Mouse (Mus musculus): Measurements from ENCODE around the gene Ugt1a6b.
"Not testable (repeated sequence)": the region's sequence is repeated elsewhere in the genome, so short reads cannot be mapped to it uniquely, and the experiment has no call there.

The Ugt1a6b gene

GRCm38 (mm10) chr1:88199996-88200395 lies 96.9 kb downstream of the Ugt1a6b start:
- no peak for DNase-seq (ENCODE audit: low spot score)

DNA sequence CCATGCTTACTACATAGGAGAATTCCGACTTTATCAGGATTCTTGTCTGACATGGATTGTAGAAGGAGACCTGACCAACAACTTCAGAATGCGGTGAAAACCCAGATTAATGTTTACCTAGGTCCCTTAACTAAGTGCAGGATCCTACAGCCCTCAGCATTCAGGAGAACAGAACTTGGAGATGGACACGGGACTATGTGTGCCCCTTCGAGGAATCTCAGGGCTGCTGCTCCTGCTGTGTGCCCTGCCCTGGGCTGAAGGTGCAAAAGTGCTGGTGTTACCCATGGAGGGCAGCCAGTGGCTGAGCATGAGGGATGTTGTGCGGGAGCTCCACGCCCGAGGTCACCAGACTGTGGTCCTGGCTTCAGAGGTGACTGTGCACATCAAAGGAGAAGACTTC lies 97.4 kb downstream of the Ugt1a6b start, which contains the start of gene Ugt1a2:
Gene Ugt1a2, plus strand, starts transcription at position 146 of the 400 bp plus-strand sequence.
- no peak for DNase-seq (ENCODE audit: low spot score)

DNA sequence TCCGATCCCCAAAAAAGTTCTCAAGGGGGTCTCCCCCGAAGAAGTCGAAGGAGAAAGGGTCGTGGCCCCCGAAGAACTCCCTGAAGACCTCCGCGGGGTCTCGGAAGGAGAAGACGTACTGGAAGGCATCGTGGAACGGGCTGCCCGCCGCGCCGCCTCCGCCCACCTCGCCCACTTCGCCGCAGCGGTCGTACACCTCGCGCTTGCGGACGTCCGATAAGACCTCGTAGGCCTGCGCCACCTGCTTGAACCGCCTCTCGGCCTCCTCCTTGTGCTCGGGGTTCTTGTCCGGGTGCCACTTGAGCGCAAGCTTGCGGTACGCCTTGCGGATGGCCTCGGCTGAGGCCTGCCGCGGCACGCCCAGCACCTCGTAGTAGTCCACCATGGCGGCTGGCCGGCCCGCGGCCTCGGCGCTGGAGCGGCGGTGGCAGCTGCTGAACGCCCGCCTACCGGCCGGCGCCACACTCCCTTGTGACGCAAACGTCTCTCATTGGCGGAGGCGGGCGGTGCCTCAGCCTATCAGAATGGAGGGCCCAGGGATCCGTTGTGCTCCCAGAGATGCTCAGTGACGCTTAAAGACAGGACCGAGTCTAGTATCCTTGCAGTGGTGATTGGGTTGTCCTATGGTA lies 102.4 kb downstream of the Ugt1a6b start, which contains the start of gene Dnajb3:
Gene Dnajb3, minus strand, starts transcription at position 489 of the 629 bp plus-strand sequence.
- DNase-seq (ENCODE audit: low spot score): no peak

GRCm38 (mm10) chr1:88206843-88207479 lies 103.9 kb downstream of the Ugt1a6b start:
- DNase-seq (ENCODE audit: low spot score): no peak

GRCm38 (mm10) chr1:88211812-88212211 lies 108.8 kb downstream of the Ugt1a6b start, which contains the start of gene Ugt1a1:
Ugt1a1 (plus strand) TSS chr1:88211959.
- peak; percentile 14 for DNase-seq (ENCODE audit: low spot score)

- peak; percentile 13 for DNase-seq (ENCODE audit: low spot score)
These were observed 109.4 kb downstream of the Ugt1a6b start for GRCm38 (mm10) chr1:88212341-88213045.

DNA sequence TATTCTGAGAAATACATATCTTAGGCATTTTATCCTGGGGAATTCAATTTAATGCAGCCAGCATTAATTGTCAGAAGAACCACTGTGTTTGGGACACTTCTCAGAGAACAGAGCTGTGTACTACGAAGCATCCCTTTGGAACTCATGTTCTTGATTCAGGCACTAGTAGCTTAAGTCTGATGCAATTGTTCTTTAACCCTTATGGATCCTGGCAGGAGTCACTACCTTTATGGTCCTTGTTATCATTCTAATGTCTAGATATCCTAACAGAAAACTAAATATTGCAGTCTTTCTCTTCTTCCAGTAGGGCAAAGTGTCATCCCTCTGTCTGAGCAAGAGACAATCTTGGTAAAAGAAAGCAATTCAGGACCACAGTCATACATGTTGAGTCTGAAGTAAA lies 110.0 kb downstream of the Ugt1a6b start:
- DNase-seq (ENCODE audit: low spot score): no peak

- DNase-seq (ENCODE audit: low spot score): peak; percentile 24
These were observed 110.9 kb downstream of the Ugt1a6b start for GRCm38 (mm10) chr1:88213766-88214461.

GRCm38 (mm10) chr1:88214462-88214952 lies 111.5 kb downstream of the Ugt1a6b start:
- no peak for DNase-seq (ENCODE audit: low spot score)

GRCm38 (mm10) chr1:88215466-88216380 lies 112.7 kb downstream of the Ugt1a6b start:
- peak; percentile 23 for DNase-seq (ENCODE audit: low spot score)

- peak; percentile 21 for DNase-seq (ENCODE audit: low spot score)
These were observed 113.5 kb downstream of the Ugt1a6b start for GRCm38 (mm10) chr1:88216551-88216950.

DNA sequence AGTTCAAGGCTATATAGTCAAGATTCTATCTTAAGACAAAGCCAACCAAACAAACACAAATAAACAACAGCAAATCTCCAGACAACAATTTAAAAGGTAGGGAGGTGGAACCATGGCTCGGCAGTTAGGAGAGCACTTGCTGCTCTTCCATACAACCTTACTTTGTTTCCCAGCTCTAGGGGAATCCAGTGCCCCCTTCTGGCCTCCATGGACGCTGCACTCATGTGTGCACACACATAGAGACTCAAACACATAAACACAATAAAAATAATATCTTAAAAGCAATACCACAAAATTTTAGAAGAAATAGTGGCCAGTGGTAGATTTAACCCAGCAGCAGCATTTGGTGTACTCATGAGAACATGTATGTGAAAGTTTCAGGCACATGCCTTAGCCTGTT lies 114.1 kb downstream of the Ugt1a6b start:
- peak; percentile 14 for DNase-seq (ENCODE audit: low spot score)

DNA sequence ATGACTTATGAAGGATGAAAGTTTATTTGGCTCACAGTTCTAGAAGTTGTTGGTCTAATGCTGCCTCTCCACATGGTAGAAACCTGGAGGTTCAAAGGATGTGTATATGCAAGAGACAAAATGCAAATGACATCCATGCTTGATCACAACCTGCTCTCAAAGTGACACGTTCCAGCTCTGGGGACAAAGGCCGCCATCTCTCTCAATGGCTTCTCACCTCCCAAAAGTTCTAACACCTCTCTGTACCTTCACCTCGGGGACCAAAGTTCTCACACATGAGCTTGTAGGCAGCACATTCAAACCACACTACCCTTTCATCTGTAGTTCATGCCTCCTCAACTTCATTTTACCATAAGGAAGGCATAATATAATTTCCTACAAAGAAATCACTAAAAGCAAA lies 114.5 kb downstream of the Ugt1a6b start:
- DNase-seq (ENCODE audit: low spot score): peak; percentile 12

DNA sequence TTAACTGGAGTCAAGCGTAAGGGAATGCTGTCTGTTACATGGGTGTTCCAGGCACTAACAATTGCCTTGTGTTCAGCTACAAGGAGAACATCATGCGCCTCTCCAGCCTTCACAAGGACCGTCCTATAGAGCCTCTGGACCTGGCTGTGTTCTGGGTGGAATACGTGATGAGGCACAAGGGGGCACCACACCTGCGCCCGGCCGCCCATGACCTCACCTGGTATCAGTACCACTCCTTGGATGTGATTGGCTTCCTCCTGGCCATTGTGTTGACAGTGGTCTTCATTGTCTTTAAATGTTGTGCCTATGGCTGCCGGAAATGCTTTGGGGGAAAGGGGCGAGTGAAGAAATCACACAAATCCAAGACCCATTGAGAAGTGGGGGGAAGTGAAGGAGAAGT lies 115.0 kb downstream of the Ugt1a6b start:
- DNase-seq (ENCODE audit: low spot score): peak; percentile 18

DNA sequence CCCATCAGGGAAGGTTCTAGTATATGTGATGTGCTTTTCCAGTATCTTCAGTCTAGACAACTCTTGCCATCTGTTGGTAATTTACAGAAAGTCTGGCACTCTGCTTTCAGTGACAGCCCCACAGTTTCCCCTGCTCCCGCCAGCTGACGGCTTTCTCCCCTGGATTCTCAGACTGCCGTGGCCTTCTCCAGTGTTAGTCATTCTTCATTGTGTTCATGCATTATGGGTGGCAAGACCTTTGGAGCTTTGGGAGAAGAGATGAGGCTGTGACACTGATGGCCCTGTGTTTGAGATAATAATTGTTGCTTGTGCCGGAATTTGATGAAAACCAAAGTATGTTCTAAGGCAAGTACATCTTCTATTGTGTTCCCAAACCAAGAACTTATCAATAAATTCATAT lies 115.5 kb downstream of the Ugt1a6b start:
- peak; percentile 12 for DNase-seq (ENCODE audit: low spot score)

DNA sequence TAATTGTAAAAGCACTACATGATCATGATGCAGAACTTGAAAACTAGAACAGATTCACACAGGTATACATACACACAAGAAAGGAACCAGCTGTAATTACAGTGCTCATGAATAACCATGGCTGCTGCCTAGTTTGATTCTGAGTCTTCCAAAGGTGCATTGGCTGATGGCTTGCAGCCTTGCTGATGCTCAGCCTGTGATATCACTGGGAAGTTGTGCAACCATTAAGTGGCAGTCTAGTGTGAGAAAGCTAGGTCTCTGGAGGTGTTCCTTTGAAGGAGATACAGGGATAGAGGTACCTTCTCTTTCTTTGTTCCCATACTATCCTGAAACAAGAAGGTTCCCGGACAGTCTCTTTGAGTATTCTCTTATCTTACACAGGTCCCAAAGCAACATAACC lies 116.0 kb downstream of the Ugt1a6b start:
- DNase-seq (ENCODE audit: low spot score): peak; percentile 11

DNA sequence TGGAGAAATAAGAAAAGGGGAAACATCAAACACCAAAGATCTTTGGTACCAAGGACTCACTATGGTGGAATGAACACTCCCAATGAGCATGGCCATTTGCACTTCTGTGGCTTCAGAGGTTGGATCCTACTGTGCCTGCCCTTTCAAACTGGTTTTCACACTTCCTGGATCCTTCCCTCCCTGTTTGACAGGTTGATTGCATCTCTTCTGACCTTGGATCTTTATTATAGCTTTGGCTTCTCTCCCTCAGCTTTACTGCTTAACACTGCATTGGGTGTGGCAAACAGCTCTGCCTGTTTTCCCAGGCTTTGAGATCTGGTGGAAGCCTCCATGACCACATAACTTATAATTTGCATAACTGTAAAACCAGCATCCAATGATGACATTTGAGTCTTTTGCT lies 117.3 kb downstream of the Ugt1a6b start:
- DNase-seq (ENCODE audit: low spot score): peak; percentile 32

GRCm38 (mm10) chr1:88222216-88222615 lies 119.2 kb downstream of the Ugt1a6b start:
- no peak for DNase-seq (ENCODE audit: low spot score)

GRCm38 (mm10) chr1:88223011-88223515 lies 120.0 kb downstream of the Ugt1a6b start:
- not testable (repeated sequence) for DNase-seq (ENCODE audit: low spot score)

GRCm38 (mm10) chr1:88223591-88223990 lies 120.5 kb downstream of the Ugt1a6b start:
- no peak for DNase-seq (ENCODE audit: low spot score)
